27 mouse cellular contexts compared by ENCODE assay signal in genomic region chr12:74407591-74408095, GRCm38 (mm10).
DNase-seq lines count a peak whose midpoint lies in the region; ATAC-seq and TF ChIP-seq lines count a peak whose summit lies in the region.
"Had no signal": no experiment of that assay in that cellular context is flagged by ENCODE, and none has a peak within 500 bp of the region (broad histone marks: within the 10 kb centered on the region; RNA-seq: fewer than 3 reads in every experiment).

No protein-coding gene starts in this region.

- no peaks in the 10 kb centered on the region for H3K36me3 ChIP-seq in forebrain, embryonic 16.5 days (ENCODE audit: control insufficient read depth, insufficient read depth)
- H3K36me3 ChIP-seq in forebrain, embryonic 11.5 days (ENCODE audit: control insufficient read depth, insufficient read depth, low read length) = no peaks in the 10 kb centered on the region
- no peaks in the 10 kb centered on the region for H3K36me3 ChIP-seq in kidney, postnatal 0 days (ENCODE audit: insufficient read depth, low read length)
- no peaks in the 10 kb centered on the region for H3K36me3 ChIP-seq in kidney, embryonic 14.5 days (ENCODE audit: control insufficient read depth, insufficient read depth, low read length)
- H3K36me3 ChIP-seq: embryonic facial prominence, embryonic 15.5 days; hindbrain, embryonic 10.5 days; intestine, embryonic 15.5 days; liver, embryonic 15.5 days; midbrain, embryonic 13.5 days; neural tube, embryonic 13.5 days had no signal

- no peak overlapping the region for H3K9ac ChIP-seq in forebrain, embryonic 16.5 days (replicated peaks; ENCODE audit: low read depth, low read length)
- H3K9ac ChIP-seq in forebrain, embryonic 11.5 days (ENCODE audit: low read length) = no peak overlapping the region
- no peak overlapping the region for H3K9ac ChIP-seq in kidney, postnatal 0 days (ENCODE audit: low read depth, low read length)
- no peak overlapping the region for H3K9ac ChIP-seq in kidney, embryonic 14.5 days (ENCODE audit: low read depth, low read length)
- H3K9ac ChIP-seq: embryonic facial prominence, embryonic 15.5 days; intestine, embryonic 15.5 days; liver, embryonic 15.5 days; midbrain, embryonic 13.5 days; neural tube, embryonic 13.5 days had no signal

- H3K27me3 ChIP-seq in forebrain, embryonic 16.5 days (replicated peaks; ENCODE audit: control insufficient read depth, insufficient read depth, low read length) = no peaks in the 10 kb centered on the region
- no peaks in the 10 kb centered on the region for H3K27me3 ChIP-seq in forebrain, embryonic 11.5 days (ENCODE audit: control insufficient read depth, insufficient read depth, low read length)
- no peaks in the 10 kb centered on the region for H3K27me3 ChIP-seq in kidney, postnatal 0 days (ENCODE audit: insufficient read depth, low read length)
- H3K27me3 ChIP-seq in kidney, embryonic 14.5 days (ENCODE audit: control insufficient read depth, insufficient read depth, low read length) = no peaks in the 10 kb centered on the region
- H3K27me3 ChIP-seq: embryonic facial prominence, embryonic 15.5 days; intestine, embryonic 15.5 days; liver, embryonic 15.5 days; midbrain, embryonic 13.5 days; neural tube, embryonic 13.5 days had no signal

- no peak overlapping the region for H3K27ac ChIP-seq in forebrain, embryonic 16.5 days (ENCODE audit: low read length)
- H3K27ac ChIP-seq in forebrain, embryonic 11.5 days (ENCODE audit: low read depth, low read length) = no peak overlapping the region
- H3K27ac ChIP-seq in kidney, postnatal 0 days = no peak overlapping the region
- H3K27ac ChIP-seq in kidney, embryonic 14.5 days (ENCODE audit: low read depth, low read length) = no peak overlapping the region
- H3K27ac ChIP-seq: embryonic facial prominence, embryonic 15.5 days; hindbrain, embryonic 10.5 days; intestine, embryonic 15.5 days; liver, embryonic 15.5 days; macrophage; midbrain, embryonic 13.5 days; neural tube, embryonic 13.5 days; stomach, postnatal 0 days had no signal

- no peak for DNase-seq in forebrain, embryonic 11.5 days (ENCODE audit: low spot score)
- DNase-seq in kidney, postnatal 0 days (ENCODE audit: low spot score) = peak; percentile 64
- DNase-seq in lung, postnatal 25 days (ENCODE audit: low spot score) = peak; percentile 0
- DNase-seq in lung, postnatal 4 days = no peak
- DNase-seq in brain, embryonic 14.5 days (ENCODE audit: low read depth) = peak; percentile 53
- no peak for DNase-seq in adrenal gland, adult 8-10 months
- DNase-seq: adrenal gland, postnatal 10 days; cerebellum, adult 18-20 months; cerebellum, postnatal 10 days; gastrocnemius, postnatal 10 days; heart, postnatal 14 days; layer of hippocampus, adult 9-11 months; liver; right cerebral cortex, postnatal 4 days; thymus, adult 18-20 months; thymus, postnatal 36 days had no signal

- H3K4me3 ChIP-seq in forebrain, embryonic 16.5 days (replicated peaks; ENCODE audit: low read length) = no peak overlapping the region
- no peak overlapping the region for H3K4me3 ChIP-seq in forebrain, embryonic 11.5 days (ENCODE audit: low read depth, low read length)
- H3K4me3 ChIP-seq in kidney, postnatal 0 days (replicated peaks; ENCODE audit: low read depth, low read length) = no peak overlapping the region
- no peak overlapping the region for H3K4me3 ChIP-seq in kidney, embryonic 14.5 days (ENCODE audit: low read length)
- H3K4me3 ChIP-seq: embryonic facial prominence, embryonic 15.5 days; hindbrain, embryonic 10.5 days; intestine, embryonic 15.5 days; liver, embryonic 15.5 days; midbrain, embryonic 13.5 days; neural tube, embryonic 13.5 days had no signal

- TF ChIP-seq CTCF in kidney, postnatal 0 days (IDR thresholded peaks at IDR 0.05; ENCODE audit: low read depth) = no peak
- TF ChIP-seq CTCF in brain, embryonic 14.5 days (IDR thresholded peaks at IDR 0.05; ENCODE audit: borderline replicate concordance, extremely low read depth, insufficient read depth, insufficient read length) = no peak

- whole genome bisulfite sequencing in forebrain, embryonic 16.5 days = 62% methylated on average over 3 of the region's 3 CpGs
- 90% methylated on average over 3 of the region's 3 CpGs for WGBS in forebrain, embryonic 11.5 days
- 64% methylated on average over 3 of the region's 3 CpGs for WGBS in kidney, postnatal 0 days
- WGBS in kidney, embryonic 14.5 days = 87% methylated on average over 3 of the region's 3 CpGs

- ATAC-seq in forebrain, embryonic 16.5 days = peak; percentile 28; the same call in 1 of the 2 replicates
- ATAC-seq in forebrain, embryonic 11.5 days (replicated peaks; ENCODE audit: low FRiP score) = no peak
- no peak for ATAC-seq in kidney, postnatal 0 days (replicated peaks; ENCODE audit: low FRiP score, low read depth)
- no peak for ATAC-seq in kidney, embryonic 14.5 days (ENCODE audit: low FRiP score, low TSS enrichment)
- ATAC-seq: hindbrain, embryonic 16.5 days; intestine, embryonic 15.5 days; midbrain, embryonic 13.5 days had no signal

- no peaks in the 10 kb centered on the region for H3K9me3 ChIP-seq in forebrain, embryonic 16.5 days (ENCODE audit: control insufficient read depth, low read length)
- no peaks in the 10 kb centered on the region for H3K9me3 ChIP-seq in forebrain, embryonic 11.5 days (ENCODE audit: control insufficient read depth, low read length)
- H3K9me3 ChIP-seq in kidney, postnatal 0 days (replicated peaks; ENCODE audit: low read length) = no peaks in the 10 kb centered on the region
- no peaks in the 10 kb centered on the region for H3K9me3 ChIP-seq in kidney, embryonic 14.5 days (ENCODE audit: control insufficient read depth, low read length)
- H3K9me3 ChIP-seq: embryonic facial prominence, embryonic 15.5 days; hindbrain, embryonic 10.5 days; intestine, embryonic 15.5 days; liver, embryonic 15.5 days; midbrain, embryonic 13.5 days; neural tube, embryonic 13.5 days had no signal

- H3K4me1 ChIP-seq in forebrain, embryonic 16.5 days (replicated peaks; ENCODE audit: control insufficient read depth, insufficient read depth, low read length) = no peaks in the 10 kb centered on the region; the same call in 1 of the 2 replicates
- H3K4me1 ChIP-seq in forebrain, embryonic 11.5 days (replicated peaks; ENCODE audit: control insufficient read depth, insufficient read depth, low read length) = no peaks in the 10 kb centered on the region
- no peaks in the 10 kb centered on the region for H3K4me1 ChIP-seq in kidney, postnatal 0 days (replicated peaks; ENCODE audit: insufficient read depth, low read length)
- no peaks in the 10 kb centered on the region for H3K4me1 ChIP-seq in kidney, embryonic 14.5 days (ENCODE audit: control insufficient read depth, insufficient read depth, low read length)
- H3K4me1 ChIP-seq: embryonic facial prominence, embryonic 15.5 days; hindbrain, embryonic 10.5 days; intestine, embryonic 15.5 days; liver, embryonic 15.5 days; midbrain, embryonic 13.5 days; neural tube, embryonic 13.5 days had no signal

- no peak for TF ChIP-seq POLR2A in brain, embryonic 14.5 days (IDR thresholded peaks at IDR 0.05; ENCODE audit: borderline replicate concordance, extremely low read depth, insufficient read depth, insufficient read length, poor library complexity, severe bottlenecking)

- no peak overlapping the region for H3K4me2 ChIP-seq in forebrain, embryonic 16.5 days (ENCODE audit: low read length)
- H3K4me2 ChIP-seq in forebrain, embryonic 11.5 days (ENCODE audit: low read depth, low read length, severe bottlenecking) = no peak overlapping the region
- no peak overlapping the region for H3K4me2 ChIP-seq in kidney, postnatal 0 days (ENCODE audit: low read length)
- no peak overlapping the region for H3K4me2 ChIP-seq in kidney, embryonic 14.5 days (replicated peaks; ENCODE audit: low read depth, low read length)
- H3K4me2 ChIP-seq: embryonic facial prominence, embryonic 15.5 days; intestine, embryonic 15.5 days; liver, embryonic 15.5 days; midbrain, embryonic 13.5 days; neural tube, embryonic 13.5 days had no signal

Comparison
In these comparisons a context has a peak if more than half of its experiments do, and no peak if none do; other contexts are left out.
1. DNase-seq: peak in kidney, postnatal 0 days (single experiment), lung, postnatal 25 days (single experiment) and brain, embryonic 14.5 days (single experiment); none in forebrain, embryonic 11.5 days (single experiment), lung, postnatal 4 days (0 of 2) and adrenal gland, adult 8-10 months (single experiment).